Mouse (Mus musculus) kidney, postnatal 25 days (tissue): ENCODE results near the gene Tssk2.

Source experiments
- DNase-seq, 2 experiments: peaks; one replicate each; pipeline ENCODE4 v3.0.0; 2021; ENCODE audit warnings: mixed read lengths in 2 of 2

Tssk2 gene

DNA sequence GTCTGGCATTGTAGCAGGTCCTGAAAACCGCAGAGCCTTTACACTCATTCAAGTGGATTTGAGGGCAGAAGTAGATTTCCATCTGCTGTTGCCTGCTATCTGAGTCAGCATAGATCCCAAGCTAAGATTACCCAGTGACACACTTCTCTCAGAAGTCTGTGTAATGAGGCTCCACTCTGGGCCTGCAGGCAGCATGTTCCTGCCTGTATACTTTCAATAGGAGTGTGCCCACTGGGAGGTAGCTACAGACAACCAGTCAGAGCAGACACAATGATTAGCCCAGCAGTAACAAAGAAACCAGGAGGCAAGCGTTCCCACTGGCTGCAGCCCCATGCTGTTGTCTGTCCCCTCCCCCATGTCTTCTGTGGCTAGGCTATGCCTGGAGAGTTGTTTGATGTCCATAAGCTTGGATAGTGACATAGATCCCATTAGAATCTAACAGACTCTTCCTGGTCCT, 51.0 kb downstream of the Tssk2 start:
- DNase-seq = no peak
